Mouse (Mus musculus) myocyte (in vitro differentiated cells): ENCODE measurements around the gene Kalrn.

Experiments
- E2F4 ChIP-seq: IDR thresholded peaks from one replicate; pipeline ENCODE4 v1.6.1; 2011; ENCODE audit warnings: mild to moderate bottlenecking, control low read depth, moderate library complexity; ENCODE audit not compliant: insufficient read depth
- MAX ChIP-seq: IDR thresholded peaks from one replicate; pipeline ENCODE4 v1.6.1; 2011; ENCODE audit warnings: low read depth, mild to moderate bottlenecking, control low read depth
- MYOD1 ChIP-seq, 3 experiments: IDR thresholded peaks; one replicate each; pipeline ENCODE4 v1.6.1; 2011; ENCODE audit warnings: control low read depth in 2 of 3, low read depth in 2 of 3, mild to moderate bottlenecking in 2 of 3, moderate library complexity in 1 of 3; ENCODE audit not compliant: insufficient read length in 2 of 3, control insufficient read depth in 1 of 3
- POLR2A ChIP-seq: IDR thresholded peaks from one replicate; pipeline ENCODE4 v1.6.1; 2011; ENCODE audit warnings: low read depth, mild to moderate bottlenecking, control low read depth, moderate library complexity; ENCODE audit not compliant: insufficient read length
- POLR2AphosphoS2 ChIP-seq: IDR thresholded peaks from one replicate; pipeline ENCODE4 v1.6.1; 2011; ENCODE audit warnings: low read depth, control low read depth; ENCODE audit not compliant: insufficient read length
- REST ChIP-seq: IDR thresholded peaks from one replicate; pipeline ENCODE4 v1.6.1; 2011; ENCODE audit warnings: mild to moderate bottlenecking, control low read depth, moderate library complexity; ENCODE audit not compliant: insufficient read depth, insufficient read length
- SRF ChIP-seq: IDR thresholded peaks from one replicate; pipeline ENCODE4 v1.6.1; 2011; ENCODE audit warnings: low read depth; ENCODE audit not compliant: control insufficient read depth, insufficient read length
- TCF12 ChIP-seq: IDR thresholded peaks from one replicate; pipeline ENCODE4 v1.6.1; 2011; ENCODE audit warnings: mild to moderate bottlenecking, control low read depth; ENCODE audit not compliant: poor library complexity, insufficient read depth, severe bottlenecking
- USF1 ChIP-seq: IDR thresholded peaks from one replicate; pipeline ENCODE4 v1.6.1; 2011; ENCODE audit warnings: low read depth, mild to moderate bottlenecking, control low read depth, moderate library complexity

- TF ChIP-seq E2F4 (no peak), SRF (no peak), POLR2AphosphoS2 (no peak), USF1 (no peak), POLR2A (no peak), MAX (no peak), TCF12 (no peak), MYOD1 (IDR thresholded peaks at IDR 0.05; ENCODE audit: control insufficient read depth in 1 of 3, insufficient read length in 2 of 3, low read depth in 2 of 3) (no peak), REST (no peak)
Measured at GRCm38 (mm10) chr16:34316253-34316652, 257.1 kb downstream of the Kalrn start.
